Mouse (Mus musculus): ENCODE results near the gene Gata2. TPM values are rescaled to one million over a fixed set of nuclear protein-coding genes. Genes with fewer than 3 reads are reported as not detected.
A peak's percentile ranks its signal among the peaks of the same experiment; 100 is the strongest.

Gata2 gene
- polyA plus RNA-seq, 1 experiment from 2014 or later, result 15.0 TPM

- no peak overlapping the region for H3K27ac ChIP-seq (ENCODE audit: low read length)
- H3K9ac ChIP-seq (ENCODE audit: low read depth, low read length), result peak overlapping the region; percentile 46; the same call in 1 of the 2 replicates
- peak; percentile 44; the same call in 1 of the 2 replicates for ATAC-seq
These were observed 4.6 kb downstream of the Gata2 start for GRCm38 (mm10) chr6:88198070-88198940.

GRCm38 (mm10) chr6:88199001-88199717 lies 5.5 kb downstream of the Gata2 start:
- no peaks in the 10 kb centered on the region for H3K9me3 ChIP-seq (replicated peaks; ENCODE audit: control insufficient read depth, low read length, poor library complexity, severe bottlenecking)
- 1% methylated on average over 39 of the region's 39 CpGs for WGBS
- H3K4me1 ChIP-seq (ENCODE audit: control insufficient read depth, insufficient read depth, low read length), result peaks cover 24% of the 10 kb centered on the region
- peak overlapping the region; percentile 46; the same call in 1 of the 2 replicates for H3K9ac ChIP-seq (ENCODE audit: low read depth, low read length)
- H3K4me2 ChIP-seq (ENCODE audit: low read length), result peak overlapping the region; percentile 48
- no peaks in the 10 kb centered on the region for H3K36me3 ChIP-seq (ENCODE audit: control insufficient read depth, insufficient read depth, low read length)
- H3K4me3 ChIP-seq (ENCODE audit: low read depth, low read length), result peak overlapping the region; percentile 43
- H3K27ac ChIP-seq (ENCODE audit: low read length), result no peak overlapping the region
- no peak for ATAC-seq
- peaks cover 59% of the 10 kb centered on the region for H3K27me3 ChIP-seq (ENCODE audit: control insufficient read depth, insufficient read depth, low read depth, low read length)

More at GRCm38 (mm10) chr6:88198070-88198940, 4.6 kb downstream of the Gata2 start:
- H3K36me3 ChIP-seq (ENCODE audit: control insufficient read depth, insufficient read depth, low read length), result no peaks in the 10 kb centered on the region
- H3K4me2 ChIP-seq (ENCODE audit: low read length), result peak overlapping the region; percentile 48
- under 1% methylated on average over 55 of the region's 62 CpGs for WGBS
- peak overlapping the region; percentile 43 for H3K4me3 ChIP-seq (ENCODE audit: low read depth, low read length)
- H3K9me3 ChIP-seq (replicated peaks; ENCODE audit: control insufficient read depth, low read length, poor library complexity, severe bottlenecking), result no peaks in the 10 kb centered on the region
- peaks cover 51% of the 10 kb centered on the region for H3K27me3 ChIP-seq (ENCODE audit: control insufficient read depth, insufficient read depth, low read depth, low read length)
- H3K4me1 ChIP-seq (ENCODE audit: control insufficient read depth, insufficient read depth, low read length), result peaks cover 27% of the 10 kb centered on the region

- no peak for ATAC-seq
- H3K27me3 ChIP-seq (ENCODE audit: control insufficient read depth, insufficient read depth, low read depth, low read length), result peaks cover 68% of the 10 kb centered on the region
- 3% methylated on average over 48 of the region's 50 CpGs for WGBS
- no peaks in the 10 kb centered on the region for H3K36me3 ChIP-seq (ENCODE audit: control insufficient read depth, insufficient read depth, low read length)
- H3K9ac ChIP-seq (ENCODE audit: low read depth, low read length), result no peak overlapping the region; the same call in 1 of the 2 replicates
- peak overlapping the region; percentile 48 for H3K4me2 ChIP-seq (ENCODE audit: low read length)
- H3K4me1 ChIP-seq (ENCODE audit: control insufficient read depth, insufficient read depth, low read length), result peaks cover 24% of the 10 kb centered on the region
- peak overlapping the region; percentile 43 for H3K4me3 ChIP-seq (ENCODE audit: low read depth, low read length)
- no peak overlapping the region for H3K27ac ChIP-seq (ENCODE audit: low read length)
- H3K9me3 ChIP-seq (replicated peaks; ENCODE audit: control insufficient read depth, low read length, poor library complexity, severe bottlenecking), result no peaks in the 10 kb centered on the region
These were observed 6.3 kb downstream of the Gata2 start for GRCm38 (mm10) chr6:88199718-88200692.

DNA sequence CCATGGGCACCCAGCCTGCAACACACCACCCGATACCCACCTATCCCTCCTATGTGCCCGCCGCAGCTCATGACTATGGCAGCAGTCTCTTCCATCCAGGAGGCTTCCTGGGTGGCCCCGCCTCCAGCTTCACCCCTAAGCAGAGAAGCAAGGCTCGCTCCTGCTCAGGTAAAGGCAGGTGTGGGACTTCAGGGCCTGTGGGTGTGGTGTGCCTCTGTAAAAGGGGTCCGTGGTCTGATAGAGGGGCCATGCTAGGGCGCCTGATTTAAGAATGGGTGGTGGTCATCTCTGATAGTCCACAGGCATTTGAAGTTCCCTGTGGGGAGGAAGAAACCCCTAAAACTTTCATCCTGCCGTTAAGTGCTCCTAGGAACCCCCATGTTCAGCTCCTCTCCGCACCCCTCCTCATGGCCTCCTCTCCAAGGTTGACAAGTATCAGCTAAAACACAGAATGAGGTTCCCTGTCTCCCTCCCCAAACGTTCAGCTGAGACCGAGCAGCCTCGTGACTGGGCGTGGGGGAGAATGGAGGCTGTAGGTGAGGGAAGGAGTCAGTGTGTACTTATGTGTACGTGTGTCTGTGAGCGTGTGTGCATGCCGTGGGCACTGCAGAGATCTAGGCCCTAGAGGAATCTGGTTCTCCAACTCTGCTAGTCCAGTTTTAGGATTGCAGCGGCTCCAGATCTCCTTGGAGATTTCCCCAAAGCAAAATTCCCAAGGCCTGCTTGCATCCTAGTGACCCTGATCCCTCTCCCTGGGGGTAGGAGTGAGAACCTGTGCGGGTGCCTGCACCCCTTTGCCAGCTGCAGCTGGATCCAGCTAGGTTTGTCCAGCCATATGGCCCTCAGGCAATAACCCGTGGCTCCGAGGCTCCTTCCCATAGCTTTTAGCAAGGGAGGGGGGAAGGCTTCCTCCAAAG lies 7.3 kb downstream of the Gata2 start:
- ATAC-seq, result no peak
- Histone ChIP-seq H3K4me2 (ENCODE audit: low read length) (peak overlapping the region; percentile 48), H3K27me3 (ENCODE audit: control insufficient read depth, insufficient read depth, low read depth, low read length) (peaks cover 68% of the 10 kb centered on the region), H3K36me3 (ENCODE audit: control insufficient read depth, insufficient read depth, low read length) (no peaks in the 10 kb centered on the region), H3K9me3 (replicated peaks; ENCODE audit: control insufficient read depth, low read length, poor library complexity, severe bottlenecking) (no peaks in the 10 kb centered on the region), H3K9ac (ENCODE audit: low read depth, low read length) (no peak overlapping the region), H3K4me1 (ENCODE audit: control insufficient read depth, insufficient read depth, low read length) (peaks cover 24% of the 10 kb centered on the region), H3K27ac (ENCODE audit: low read length) (no peak overlapping the region), H3K4me3 (ENCODE audit: low read depth, low read length) (peak overlapping the region; percentile 6; the same call in 1 of the 2 replicates)
- WGBS, result 7% methylated on average over 20 of the region's 20 CpGs

DNA sequence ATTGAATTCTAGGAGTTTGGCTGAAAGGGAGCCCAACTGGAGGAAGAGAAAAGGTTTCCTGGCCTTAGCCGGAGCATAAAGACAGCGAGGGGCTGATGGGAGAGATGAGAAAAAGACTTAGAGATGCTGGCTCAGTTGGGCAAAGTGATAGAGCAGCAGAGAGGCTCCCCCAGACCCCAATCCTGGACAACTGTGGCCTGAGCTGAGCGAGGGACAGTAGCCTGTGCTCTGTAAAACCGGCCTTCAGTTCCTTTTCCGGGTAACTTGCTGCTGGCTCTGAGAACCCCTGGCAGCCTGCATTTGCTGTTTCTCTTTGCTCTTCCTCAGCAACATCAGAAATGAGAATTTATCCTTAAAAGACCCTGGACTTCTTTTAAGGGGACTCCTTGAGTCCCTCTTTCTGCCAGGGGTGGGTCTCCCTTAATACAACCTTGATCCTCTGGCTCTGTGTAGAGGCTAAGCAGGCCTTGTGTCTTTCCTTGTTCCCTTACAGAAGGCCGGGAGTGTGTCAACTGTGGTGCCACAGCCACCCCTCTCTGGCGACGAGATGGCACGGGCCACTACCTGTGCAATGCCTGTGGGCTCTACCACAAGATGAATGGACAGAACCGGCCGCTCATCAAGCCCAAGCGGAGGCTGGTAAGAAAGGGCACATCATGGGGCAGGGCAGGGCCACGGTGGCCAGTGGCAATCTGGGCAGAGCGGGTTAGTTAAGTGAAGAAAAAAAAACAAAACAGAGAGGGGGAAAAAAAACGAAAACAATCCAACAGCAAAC lies 8.4 kb downstream of the Gata2 start:
- H3K27ac ChIP-seq (ENCODE audit: low read length), result no peak overlapping the region
- no peak overlapping the region for H3K4me2 ChIP-seq (ENCODE audit: low read length)
- 9% methylated on average over 15 of the region's 15 CpGs for WGBS
- H3K27me3 ChIP-seq (ENCODE audit: control insufficient read depth, insufficient read depth, low read depth, low read length), result peaks cover 76% of the 10 kb centered on the region
- H3K4me3 ChIP-seq (ENCODE audit: low read depth, low read length), result no peak overlapping the region
- no peaks in the 10 kb centered on the region for H3K9me3 ChIP-seq (replicated peaks; ENCODE audit: control insufficient read depth, low read length, poor library complexity, severe bottlenecking)
- no peak for ATAC-seq
- peaks cover 15% of the 10 kb centered on the region for H3K4me1 ChIP-seq (ENCODE audit: control insufficient read depth, insufficient read depth, low read length)
- no peak overlapping the region for H3K9ac ChIP-seq (ENCODE audit: low read depth, low read length)
- no peaks in the 10 kb centered on the region for H3K36me3 ChIP-seq (ENCODE audit: control insufficient read depth, insufficient read depth, low read length)

GRCm38 (mm10) chr6:88202921-88203690 lies 9.4 kb downstream of the Gata2 start:
- Histone ChIP-seq H3K4me1 (ENCODE audit: control insufficient read depth, insufficient read depth, low read length) (peaks cover 10% of the 10 kb centered on the region), H3K36me3 (ENCODE audit: control insufficient read depth, insufficient read depth, low read length) (no peaks in the 10 kb centered on the region), H3K9ac (ENCODE audit: low read depth, low read length) (no peak overlapping the region), H3K27me3 (ENCODE audit: control insufficient read depth, insufficient read depth, low read depth, low read length) (peaks cover 78% of the 10 kb centered on the region), H3K4me3 (ENCODE audit: low read depth, low read length) (no peak overlapping the region), H3K4me2 (ENCODE audit: low read length) (no peak overlapping the region), H3K9me3 (replicated peaks; ENCODE audit: control insufficient read depth, low read length, poor library complexity, severe bottlenecking) (no peaks in the 10 kb centered on the region), H3K27ac (ENCODE audit: low read length) (peak overlapping the region; percentile 22; the same call in 1 of the 2 replicates)
- ATAC-seq, result no peak; the same call in 1 of the 2 replicates
- 3% methylated on average over 24 of the region's 24 CpGs for WGBS

Data from midbrain, embryonic 16.5 days (tissue).